Mouse (Mus musculus): Measurements from ENCODE around the gene Dusp11.
"Not testable (repeated sequence)": the region's sequence is repeated elsewhere in the genome, so short reads cannot be mapped to it uniquely, and the experiment has no call there.

Dusp11 gene

GRCm38 (mm10) chr6:85935646-85936045, 25.8 kb downstream of the Dusp11 start:
- DNase-seq, result no peak

- peak; percentile 30 to 54 for DNase-seq
Measured at GRCm38 (mm10) chr6:85934047-85934446, 27.4 kb downstream of the Dusp11 start.

- DNase-seq, result no peak
Measured at GRCm38 (mm10) chr6:85929312-85929711, 32.2 kb downstream of the Dusp11 start.

- peak; percentile 24 to 45 for DNase-seq
Measured at GRCm38 (mm10) chr6:85927476-85928464, 33.7 kb downstream of the Dusp11 start.

GRCm38 (mm10) chr6:85926709-85927108, 34.8 kb downstream of the Dusp11 start:
- DNase-seq, result no peak

- DNase-seq, result no peak
Measured at GRCm38 (mm10) chr6:85923643-85924042, 37.8 kb downstream of the Dusp11 start.

GRCm38 (mm10) chr6:85919401-85919800, 42.1 kb downstream of the Dusp11 start:
- DNase-seq, result no peak

GRCm38 (mm10) chr6:85918341-85918740, 43.1 kb downstream of the Dusp11 start:
- not testable (repeated sequence) for DNase-seq

- no peak for DNase-seq
Measured at GRCm38 (mm10) chr6:85916596-85916995, 44.9 kb downstream of the Dusp11 start.

- peak; percentile 89 to 94 for DNase-seq
Measured at GRCm38 (mm10) chr6:85915539-85916513, 45.6 kb downstream of the Dusp11 start, which contains the start of gene Nat8f1. Nat8f1 (minus strand) TSS chr6:85915687.

GRCm38 (mm10) chr6:85915141-85915538, 46.3 kb downstream of the Dusp11 start:
- DNase-seq, result no peak

- DNase-seq, result no peak
Measured at GRCm38 (mm10) chr6:85911587-85911986, 49.9 kb downstream of the Dusp11 start, which contains the start of gene Tprkb. Tprkb (plus strand) TSS chr6:85911865.

- no peak for DNase-seq
Measured at GRCm38 (mm10) chr6:85909704-85910103, 51.8 kb downstream of the Dusp11 start.

- no peak for DNase-seq
Measured at GRCm38 (mm10) chr6:85908341-85908740, 53.1 kb downstream of the Dusp11 start.

- peak; percentile 16 to 31 for DNase-seq
Measured at GRCm38 (mm10) chr6:85906911-85907351, 54.5 kb downstream of the Dusp11 start.

- peak; percentile 84 to 88 for DNase-seq
Measured at GRCm38 (mm10) chr6:85904642-85905061, 56.8 kb downstream of the Dusp11 start, which contains the start of gene Nat8f4. Nat8f4 (minus strand) TSS chr6:85904884.

- DNase-seq, result no peak
Measured at GRCm38 (mm10) chr6:85902303-85902702, 59.2 kb downstream of the Dusp11 start.

- DNase-seq, result not testable (repeated sequence)
Measured at GRCm38 (mm10) chr6:85898596-85899475, 62.6 kb downstream of the Dusp11 start.

GRCm38 (mm10) chr6:85895061-85895648, 66.3 kb downstream of the Dusp11 start:
- peak; percentile 48 to 58 for DNase-seq
